Mouse (Mus musculus): ENCODE measurements at regions not wholly inside any gene's neighbourhood (a gene's known extent, or its start where the extent isn't known, plus 50 kb on each side); places are given as distances from the start of the nearest gene placed in this dataset.

- WGBS: 90% methylated on average over 7 of the region's 7 CpGs
- H3K4me2 ChIP-seq: no peak overlapping the region
- no peak overlapping the region for H3K27ac ChIP-seq
- H3K36me3 ChIP-seq (ENCODE audit: poor library complexity, severe bottlenecking): no peaks in the 10 kb centered on the region
- no peak overlapping the region for H3K4me3 ChIP-seq
- H3K9me3 ChIP-seq (replicated peaks): no peaks in the 10 kb centered on the region
- no peaks in the 10 kb centered on the region for H3K4me1 ChIP-seq
- H3K9ac ChIP-seq: no peak overlapping the region
- ATAC-seq: no peak
- no peaks in the 10 kb centered on the region for H3K27me3 ChIP-seq
These were observed 124.8 kb upstream of the Gm4301 start for GRCm38 (mm10) chr10:100210684-100211083.

GRCm38 (mm10) chr10:100224459-100225097 is 110.9 kb upstream of the Gm4301 start:
- ATAC-seq: no peak
- no peaks in the 10 kb centered on the region for H3K27me3 ChIP-seq
- H3K9me3 ChIP-seq (replicated peaks): no peaks in the 10 kb centered on the region
- H3K4me1 ChIP-seq: no peaks in the 10 kb centered on the region
- no peak overlapping the region for H3K9ac ChIP-seq
- H3K36me3 ChIP-seq (ENCODE audit: poor library complexity, severe bottlenecking): no peaks in the 10 kb centered on the region
- H3K4me3 ChIP-seq: no peak overlapping the region
- no peak overlapping the region for H3K27ac ChIP-seq
- H3K4me2 ChIP-seq: no peak overlapping the region
- WGBS: 93% methylated on average over 3 of the region's 3 CpGs

GRCm38 (mm10) chr10:100259235-100259900 is 76.1 kb upstream of the Gm4301 start:
- H3K4me3 ChIP-seq: no peak overlapping the region
- H3K36me3 ChIP-seq (ENCODE audit: poor library complexity, severe bottlenecking): no peaks in the 10 kb centered on the region
- H3K27ac ChIP-seq: no peak overlapping the region
- ATAC-seq: no peak
- no peaks in the 10 kb centered on the region for H3K27me3 ChIP-seq
- 78% methylated on average over 4 of the region's 4 CpGs for WGBS
- H3K4me1 ChIP-seq: no peaks in the 10 kb centered on the region
- no peak overlapping the region for H3K9ac ChIP-seq
- no peak overlapping the region for H3K4me2 ChIP-seq
- H3K9me3 ChIP-seq (replicated peaks): no peaks in the 10 kb centered on the region

GRCm38 (mm10) chr10:100263447-100263846 is 72.0 kb upstream of the Gm4301 start:
- no peaks in the 10 kb centered on the region for H3K36me3 ChIP-seq (ENCODE audit: poor library complexity, severe bottlenecking)
- WGBS: 86% methylated on average over 2 of the region's 2 CpGs
- H3K4me1 ChIP-seq: no peaks in the 10 kb centered on the region

GRCm38 (mm10) chr10:100264066-100264465 is 71.4 kb upstream of the Gm4301 start:
- WGBS: 55% methylated on average over 2 of the region's 2 CpGs
- no peaks in the 10 kb centered on the region for H3K36me3 ChIP-seq (ENCODE audit: poor library complexity, severe bottlenecking)
- no peak for ATAC-seq

More at GRCm38 (mm10) chr10:100263447-100263846, 72.0 kb upstream of the Gm4301 start:
- Histone ChIP-seq H3K4me3 (no peak overlapping the region), H3K9me3 (replicated peaks) (no peaks in the 10 kb centered on the region), H3K27me3 (no peaks in the 10 kb centered on the region), H3K9ac (no peak overlapping the region), H3K4me2 (no peak overlapping the region), H3K27ac (no peak overlapping the region)
- ATAC-seq: no peak

GRCm38 (mm10) chr10:100282471-100282870 is 53.0 kb upstream of the Gm4301 start:
- no peaks in the 10 kb centered on the region for H3K36me3 ChIP-seq (ENCODE audit: poor library complexity, severe bottlenecking)
- no peak overlapping the region for H3K4me3 ChIP-seq
- no peak overlapping the region for H3K4me2 ChIP-seq
- no peaks in the 10 kb centered on the region for H3K27me3 ChIP-seq
- H3K4me1 ChIP-seq: no peaks in the 10 kb centered on the region
- H3K9me3 ChIP-seq (replicated peaks): no peaks in the 10 kb centered on the region
- H3K27ac ChIP-seq: no peak overlapping the region
- ATAC-seq: no peak
- H3K9ac ChIP-seq: no peak overlapping the region

More at GRCm38 (mm10) chr10:100264066-100264465, 71.4 kb upstream of the Gm4301 start:
- Histone ChIP-seq H3K27me3 (no peaks in the 10 kb centered on the region), H3K9me3 (replicated peaks) (no peaks in the 10 kb centered on the region), H3K27ac (no peak overlapping the region), H3K4me2 (no peak overlapping the region), H3K4me3 (no peak overlapping the region), H3K4me1 (no peaks in the 10 kb centered on the region), H3K9ac (no peak overlapping the region)

Measured in forebrain, embryonic 13.5 days (tissue).